Mouse (Mus musculus) heart, postnatal 4 days (tissue): Measurements from ENCODE around the gene Susd4. TPM values are rescaled to one million over a fixed set of nuclear protein-coding genes. Genes with fewer than 3 reads are reported as not detected.

Experiments used
- DNase-seq: peaks from one replicate; pipeline ENCODE4 v3.0.0; 2021
- total RNA-seq, 2 experiments: library from RNA; stranded (reverse); gene quantifications; 2 replicates each; pipeline ENCODE4 v1.2.3; 2021

The Susd4 gene
- total RNA-seq, result 1 to 10 TPM; 1.2 to 1.8 TPM

DNA sequence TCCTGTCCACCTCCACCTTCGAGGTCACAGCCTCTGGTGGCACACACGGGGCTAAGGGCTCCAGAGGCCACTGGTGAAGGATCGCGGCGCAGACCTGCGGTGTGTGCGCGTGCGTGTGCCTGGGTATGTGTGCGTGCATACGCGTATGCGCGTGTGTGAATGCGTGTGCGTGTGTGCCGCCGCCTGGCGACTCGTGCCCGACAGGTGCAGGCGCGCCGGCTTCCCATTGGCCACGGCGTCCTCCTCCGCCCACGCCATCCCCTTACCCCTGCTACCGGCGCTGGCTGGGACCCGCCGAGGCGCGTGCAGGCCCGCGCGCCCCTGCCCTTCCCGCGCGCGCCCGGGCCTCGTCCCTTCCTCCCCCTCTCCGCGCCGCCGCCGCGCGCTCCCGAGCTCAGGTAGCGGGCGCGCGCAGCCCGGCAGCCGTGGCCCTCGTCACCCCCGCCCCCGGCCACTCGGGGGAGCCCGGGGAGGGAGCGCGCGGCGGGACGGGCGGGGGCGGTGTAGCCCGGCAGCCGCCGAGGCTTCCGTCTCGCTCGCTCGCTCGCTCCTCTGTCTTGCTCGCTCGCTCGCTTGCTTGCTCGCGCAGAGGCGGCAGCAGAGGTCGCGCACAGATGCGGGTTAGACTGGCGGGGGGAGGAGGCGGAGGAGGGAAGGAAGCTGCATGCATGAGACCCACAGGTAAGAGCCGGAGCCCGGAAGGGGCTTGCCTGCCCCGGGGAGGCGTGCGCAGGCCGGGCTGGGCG lies at the start of gene Susd4:
TSS of gene Susd4 (plus strand) at position 145 of the 746 bp plus-strand sequence.
- DNase-seq, result peak; percentile 48

- DNase-seq, result no peak
These were observed 49.3 kb upstream of the Susd4 start for GRCm38 (mm10) chr1:182714236-182714935.

- DNase-seq, result no peak
These were observed 36.1 kb upstream of the Susd4 start for GRCm38 (mm10) chr1:182727541-182727940.

GRCm38 (mm10) chr1:182729002-182729401 lies 34.7 kb upstream of the Susd4 start:
- DNase-seq, result no peak

GRCm38 (mm10) chr1:182732695-182733094 lies 31.0 kb upstream of the Susd4 start:
- DNase-seq, result no peak

- no peak for DNase-seq
These were observed 27.8 kb upstream of the Susd4 start for GRCm38 (mm10) chr1:182735891-182736290.

GRCm38 (mm10) chr1:182747081-182747480 lies 16.6 kb upstream of the Susd4 start:
- DNase-seq, result no peak

DNA sequence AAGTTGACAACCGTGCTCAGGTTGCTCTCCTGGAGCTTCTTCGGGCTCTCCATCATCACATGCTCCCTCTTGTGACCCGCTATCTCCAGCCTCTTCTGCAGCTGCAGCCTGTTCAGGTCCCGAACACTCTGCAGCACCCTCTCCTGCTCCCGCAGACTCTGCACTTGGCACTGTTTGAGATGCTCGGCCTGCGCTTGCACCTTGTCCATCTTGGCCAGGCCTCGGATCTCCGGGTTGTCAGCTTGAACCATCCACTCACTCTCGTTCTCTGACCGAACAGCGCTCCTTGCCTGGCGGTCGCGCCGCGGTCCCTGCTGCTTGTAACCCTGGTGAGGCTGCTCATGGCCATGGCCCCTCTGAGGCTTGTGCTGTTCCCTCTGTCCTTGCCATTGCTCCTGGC lies 15.8 kb upstream of the Susd4 start:
- no peak for DNase-seq

GRCm38 (mm10) chr1:182749080-182749479 lies 14.6 kb upstream of the Susd4 start, which contains the start of gene Ccdc185:
Ccdc185 (minus strand) TSS chr1:182749180.
- no peak for DNase-seq

GRCm38 (mm10) chr1:182751301-182751700 lies 12.4 kb upstream of the Susd4 start:
- no peak for DNase-seq

GRCm38 (mm10) chr1:182753694-182754093 lies 10.0 kb upstream of the Susd4 start:
- DNase-seq, result no peak

GRCm38 (mm10) chr1:182754865-182755264 lies 8.8 kb upstream of the Susd4 start:
- DNase-seq, result no peak

- DNase-seq, result no peak
These were observed 4.9 kb upstream of the Susd4 start for GRCm38 (mm10) chr1:182758783-182759182.

- no peak for DNase-seq
These were observed 407 bp upstream of the Susd4 start for GRCm38 (mm10) chr1:182763191-182763715.

DNA sequence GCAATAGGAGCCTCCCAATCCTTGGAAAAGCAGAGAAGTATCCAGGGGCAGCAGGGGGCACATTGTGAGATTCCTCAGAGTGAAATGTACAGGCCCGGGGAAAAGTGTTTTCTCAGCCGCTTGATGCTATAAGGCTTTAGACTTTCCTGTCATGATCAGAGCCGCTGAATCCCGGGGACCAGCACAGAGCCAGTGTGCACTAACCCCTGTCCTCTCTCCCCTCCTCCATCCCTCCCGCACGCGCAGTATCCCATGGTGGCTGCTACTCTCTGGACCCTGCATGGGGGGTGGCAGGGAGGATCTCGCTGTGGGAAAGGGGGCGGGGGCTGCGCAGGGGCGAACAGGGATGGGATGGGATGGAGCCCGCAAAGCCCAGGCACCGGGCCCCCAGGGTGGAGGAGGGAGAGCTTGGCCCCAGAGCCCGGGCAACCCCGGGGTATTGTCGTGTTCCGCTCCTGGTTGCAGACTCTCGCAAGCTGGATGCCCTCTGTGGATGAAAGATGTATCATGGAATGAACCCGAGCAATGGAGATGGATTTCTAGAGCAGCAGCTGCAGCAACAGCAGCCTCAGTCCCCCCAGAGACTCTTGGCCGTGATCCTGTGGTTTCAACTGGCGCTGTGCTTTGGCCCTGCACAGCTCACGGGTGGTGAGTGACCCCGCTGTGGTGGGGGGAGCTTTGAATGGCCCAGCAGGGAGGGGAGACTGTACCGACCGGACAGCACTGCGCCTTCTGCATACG lies 1.1 kb downstream of the Susd4 start:
- peak; percentile 13 for DNase-seq

DNA sequence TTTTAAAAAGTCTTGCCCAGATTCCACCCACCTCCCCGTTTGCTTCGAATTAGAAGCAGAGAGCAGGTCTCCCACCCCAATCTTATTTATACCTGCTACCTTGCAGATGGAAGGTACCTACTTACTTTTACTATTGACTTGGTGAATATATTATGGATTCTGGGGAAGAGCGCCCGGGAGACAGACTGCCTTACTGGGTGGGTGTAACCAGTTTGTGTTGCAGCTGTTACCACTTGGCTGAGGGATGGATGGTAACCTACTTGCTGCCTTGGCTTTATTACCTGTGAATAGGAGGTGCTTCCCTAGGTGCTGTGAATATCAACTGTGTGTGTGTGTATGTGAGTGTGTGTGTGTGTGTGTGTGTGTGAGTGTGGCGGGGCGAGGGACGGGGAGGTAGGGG lies 11.9 kb downstream of the Susd4 start:
- DNase-seq, result no peak

DNA sequence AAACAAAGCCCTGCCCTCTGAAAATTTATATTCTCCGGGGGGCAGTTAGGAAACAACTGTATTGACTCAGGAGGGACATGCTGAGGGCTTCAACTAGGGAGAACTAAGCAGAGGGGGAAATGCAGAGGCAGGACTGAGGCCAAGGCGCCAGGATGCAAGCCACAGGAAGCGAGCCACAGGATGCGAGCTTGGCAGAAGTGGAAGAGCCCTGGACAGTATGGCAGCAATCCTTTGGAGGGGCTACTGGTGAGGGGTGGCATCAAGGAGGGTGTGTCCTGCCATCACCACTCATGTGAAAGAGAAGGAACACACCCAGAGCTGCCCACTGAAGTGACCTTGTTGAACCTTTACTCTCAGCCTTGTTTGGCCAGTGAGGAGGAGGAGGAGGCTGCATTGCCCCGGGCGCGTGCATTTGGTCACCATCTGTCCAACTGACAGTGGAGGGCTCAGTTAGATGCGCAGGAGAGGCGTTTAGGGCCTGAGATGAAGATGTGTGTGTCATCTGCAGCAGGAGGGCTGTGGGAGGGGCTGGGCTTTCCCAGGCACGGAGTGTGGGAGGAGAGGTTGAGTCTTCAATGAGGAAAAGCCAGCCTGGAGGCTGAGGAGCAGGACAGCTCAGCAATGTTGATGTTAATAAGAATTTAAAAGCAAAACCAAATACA lies 13.2 kb downstream of the Susd4 start:
- no peak for DNase-seq

- DNase-seq, result no peak
These were observed 14.6 kb downstream of the Susd4 start for GRCm38 (mm10) chr1:182778225-182778624.

GRCm38 (mm10) chr1:182779024-182779520 lies 15.4 kb downstream of the Susd4 start:
- no peak for DNase-seq

- DNase-seq, result no peak
These were observed 20.1 kb downstream of the Susd4 start for GRCm38 (mm10) chr1:182783774-182784173.

DNA sequence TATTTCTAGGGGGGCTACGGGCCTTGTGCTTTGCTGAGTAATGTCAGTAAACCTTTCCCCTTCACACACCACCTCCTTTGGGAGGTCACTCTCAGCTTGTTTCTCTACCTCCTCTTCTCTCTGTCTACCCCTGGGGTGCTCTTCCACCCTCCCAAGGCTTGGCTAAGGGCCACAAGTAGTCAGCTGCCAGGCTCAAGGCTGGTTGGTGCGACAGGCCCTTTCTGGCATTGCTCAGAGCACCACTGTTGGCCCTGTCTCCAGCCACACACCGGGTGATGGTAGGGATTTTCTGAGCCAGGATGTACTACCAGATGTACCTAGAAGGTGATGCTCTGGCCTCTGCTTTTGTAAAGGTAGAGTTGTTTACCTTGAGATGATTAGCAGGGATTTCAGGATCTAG lies 21.1 kb downstream of the Susd4 start:
- DNase-seq, result no peak

DNA sequence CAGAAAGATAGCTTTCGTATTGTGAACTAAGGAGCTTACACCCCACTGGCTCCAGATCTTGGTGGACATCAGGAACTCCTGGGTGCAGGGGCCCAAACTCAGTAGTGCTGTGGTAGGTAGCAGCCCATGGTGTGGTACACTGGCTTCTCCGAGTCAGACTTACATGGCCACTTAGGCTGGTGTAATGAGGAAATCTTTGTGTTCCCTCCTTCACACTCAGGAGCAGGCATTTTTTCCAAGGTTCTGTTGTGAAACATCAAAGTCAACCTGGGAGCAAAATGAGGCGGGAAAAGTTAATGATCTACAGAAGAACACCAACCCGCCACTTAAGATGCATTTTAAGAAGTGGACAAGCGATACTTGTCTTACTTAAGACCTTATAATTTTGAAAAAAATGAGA lies 21.8 kb downstream of the Susd4 start:
- no peak for DNase-seq
